Mouse (Mus musculus) embryonic fibroblast, embryonic 13.5 days (primary cell): ENCODE measurements around the gene 1700020L24Rik. TPM values are rescaled to one million over a fixed set of nuclear protein-coding genes. Genes with fewer than 3 reads are reported as not detected.

Source experiments
- H3K27ac ChIP-seq: 2 replicates; pipeline ENCODE4 v1.5.1; 2012; ENCODE audit warnings: low read length, control low read depth, inconsistent platforms; ENCODE audit not compliant: insufficient read depth
- H3K4me1 ChIP-seq: 2 replicates; pipeline ENCODE4 v1.6.1; 2011; ENCODE audit warnings: low read length; ENCODE audit not compliant: control insufficient read depth, insufficient read depth
- H3K4me3 ChIP-seq: 2 replicates; pipeline ENCODE4 v1.5.1; 2011; ENCODE audit warnings: mild to moderate bottlenecking, control low read depth, low read length; ENCODE audit not compliant: insufficient read depth
- CTCF ChIP-seq: IDR thresholded peaks from 2 replicates; pipeline ENCODE4 v1.5.1; 2011; ENCODE audit warnings: mild to moderate bottlenecking, control low read depth, low read length, moderate library complexity, borderline replicate concordance; ENCODE audit not compliant: insufficient read depth
- POLR2A ChIP-seq: IDR thresholded peaks from 2 replicates; pipeline ENCODE4 v1.6.1; 2011; ENCODE audit warnings: low read depth, mild to moderate bottlenecking, control low read depth, low read length, moderate library complexity
- polyA plus RNA-seq: library from polyadenylated mRNA; stranded (reverse); fragments of >200 nt; gene quantifications from 2 replicates; pipeline ENCODE4 v1.2.4, GENCODE M21; 2011; ENCODE audit warnings: low read depth; ENCODE audit not compliant: missing spikeins, insufficient read length

Gene 1700020L24Rik
- polyA plus RNA-seq, 1 experiment = not detected

DNA sequence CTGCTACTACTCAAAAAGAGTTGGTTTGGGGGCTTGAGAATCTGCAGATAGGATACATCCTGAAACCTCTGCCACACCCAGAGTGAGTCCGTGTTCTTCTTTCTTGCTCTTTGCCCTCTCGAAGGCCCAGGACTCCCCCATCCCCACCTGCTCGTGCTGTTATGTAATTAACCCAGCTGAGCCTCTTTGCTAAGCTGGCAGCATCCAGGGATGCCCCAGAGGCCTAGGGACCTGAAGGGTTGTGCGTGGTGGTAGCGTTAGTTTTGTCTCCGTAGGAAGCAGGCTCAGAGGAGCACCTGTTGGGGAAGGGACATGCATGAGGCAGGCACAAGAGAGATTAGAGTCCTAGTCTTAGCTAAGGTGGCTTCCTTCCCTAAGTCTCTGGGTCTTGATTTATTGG is 27.0 kb upstream of the 1700020L24Rik start:
- Histone ChIP-seq H3K27ac (no peak overlapping the region), H3K4me3 (no peak overlapping the region), H3K4me1 (no peaks in the 10 kb centered on the region)
- TF ChIP-seq CTCF = no peak
- TF ChIP-seq POLR2A = no peak

DNA sequence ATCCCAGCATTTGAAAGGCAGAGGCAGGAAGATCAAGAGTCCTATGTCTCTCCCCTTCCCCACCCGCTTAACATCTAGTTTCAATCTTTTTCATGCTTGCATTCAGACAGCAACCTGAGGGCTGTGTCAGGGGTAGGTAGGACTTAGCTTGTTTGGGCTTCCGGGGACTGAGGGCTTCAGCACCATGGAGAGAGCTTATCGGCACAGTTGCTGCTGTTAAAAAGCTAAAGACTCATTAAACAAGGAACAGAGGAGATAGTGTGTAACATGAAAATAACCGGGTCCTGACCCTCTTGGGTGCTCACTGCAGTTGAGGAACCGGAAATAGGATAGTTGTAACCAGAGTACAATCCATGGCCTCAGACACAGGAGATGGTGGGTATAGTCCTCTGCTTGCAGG is 20.4 kb upstream of the 1700020L24Rik start:
- H3K4me1 ChIP-seq = no peaks in the 10 kb centered on the region
- no peak overlapping the region for H3K27ac ChIP-seq
- TF ChIP-seq CTCF (no peak), POLR2A (no peak)
- no peak overlapping the region for H3K4me3 ChIP-seq

DNA sequence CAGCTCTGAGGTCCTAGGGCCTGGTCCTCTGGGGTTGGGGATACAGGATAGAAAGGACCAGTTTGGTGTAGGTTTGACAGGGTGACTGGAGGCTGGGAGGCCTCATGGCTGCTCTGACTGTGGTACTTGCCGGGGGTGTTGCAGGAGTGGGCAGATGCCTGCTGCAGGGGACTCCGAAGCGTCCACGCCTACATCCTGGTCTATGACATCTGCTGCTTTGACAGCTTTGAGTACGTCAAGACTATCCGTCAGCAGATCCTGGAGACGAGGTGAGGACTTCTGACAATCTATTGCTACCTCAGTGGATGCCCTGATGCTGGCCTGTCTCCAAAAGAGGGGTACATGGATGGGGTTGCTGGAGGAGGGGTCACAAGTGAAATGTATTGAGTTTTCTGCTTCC is 19.8 kb upstream of the 1700020L24Rik start:
- Histone ChIP-seq H3K4me3 (no peak overlapping the region), H3K27ac (no peak overlapping the region), H3K4me1 (no peaks in the 10 kb centered on the region)
- TF ChIP-seq POLR2A (no peak), CTCF (no peak)

DNA sequence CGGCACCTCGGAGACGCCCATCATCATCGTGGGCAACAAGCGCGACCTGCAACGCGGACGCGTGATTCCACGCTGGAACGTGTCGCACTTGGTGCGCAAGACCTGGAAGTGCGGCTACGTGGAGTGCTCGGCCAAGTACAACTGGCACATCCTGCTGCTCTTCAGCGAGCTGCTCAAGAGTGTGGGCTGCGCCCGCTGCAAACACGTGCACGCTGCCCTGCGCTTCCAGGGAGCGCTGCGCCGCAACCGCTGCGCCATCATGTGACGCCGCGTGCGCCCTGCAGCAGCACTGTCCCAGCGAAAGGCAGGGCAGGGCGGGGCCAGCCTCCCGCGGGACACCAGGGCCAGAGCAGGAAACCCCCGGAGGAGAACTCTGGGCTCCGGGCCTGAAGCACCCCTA is 18.9 kb upstream of the 1700020L24Rik start:
- Histone ChIP-seq H3K4me1 (no peaks in the 10 kb centered on the region), H3K4me3 (no peak overlapping the region), H3K27ac (no peak overlapping the region)
- TF ChIP-seq CTCF = no peak
- no peak for TF ChIP-seq POLR2A

DNA sequence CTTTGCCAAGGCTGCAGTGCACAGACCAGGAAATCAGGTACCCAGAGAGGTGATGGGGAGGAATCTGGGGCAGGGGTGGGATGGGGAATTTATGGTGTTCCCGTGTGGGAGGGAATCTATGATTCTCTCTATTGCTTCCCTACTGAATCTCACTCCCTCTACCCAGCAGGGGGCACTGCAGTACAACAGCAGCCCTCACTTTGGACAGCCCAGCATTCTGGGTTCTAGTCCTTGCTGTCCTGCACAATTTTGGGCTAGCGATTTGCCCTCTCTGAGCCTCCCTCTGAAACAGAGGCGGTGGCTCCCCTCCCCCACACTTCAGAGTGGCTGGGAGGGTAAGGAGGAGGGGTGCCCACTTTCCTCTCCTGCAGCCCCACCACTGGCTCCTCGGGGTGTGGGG is 17.1 kb upstream of the 1700020L24Rik start:
- Histone ChIP-seq H3K4me1 (no peaks in the 10 kb centered on the region), H3K4me3 (no peak overlapping the region), H3K27ac (no peak overlapping the region)
- 0 out of 2 replicates have a peak, but pooled peaks have one; percentile 2 for TF ChIP-seq CTCF
- TF ChIP-seq POLR2A = no peak

DNA sequence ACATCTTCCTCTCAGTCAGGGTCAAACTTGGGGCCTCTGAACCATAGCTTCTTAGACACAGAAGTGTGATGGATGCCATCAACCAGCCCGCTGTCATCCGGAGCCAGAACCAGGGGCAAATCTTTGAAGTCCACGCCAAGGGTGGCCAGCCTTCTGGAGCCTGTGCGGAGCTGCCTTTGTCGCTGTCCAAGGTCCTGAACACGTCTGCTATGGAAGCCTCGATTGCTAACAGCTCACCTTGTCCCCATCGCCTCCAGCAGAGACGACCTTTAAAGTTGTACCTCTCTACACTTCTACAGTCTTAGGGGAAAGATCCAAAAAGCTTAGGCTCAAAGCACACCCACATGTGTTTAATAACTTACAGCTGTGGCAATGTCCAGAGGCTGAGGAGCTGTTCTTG is 16.2 kb upstream of the 1700020L24Rik start:
- H3K4me3 ChIP-seq = no peak overlapping the region
- TF ChIP-seq CTCF = no peak
- no peak for TF ChIP-seq POLR2A
- no peaks in the 10 kb centered on the region for H3K4me1 ChIP-seq
- no peak overlapping the region for H3K27ac ChIP-seq

DNA sequence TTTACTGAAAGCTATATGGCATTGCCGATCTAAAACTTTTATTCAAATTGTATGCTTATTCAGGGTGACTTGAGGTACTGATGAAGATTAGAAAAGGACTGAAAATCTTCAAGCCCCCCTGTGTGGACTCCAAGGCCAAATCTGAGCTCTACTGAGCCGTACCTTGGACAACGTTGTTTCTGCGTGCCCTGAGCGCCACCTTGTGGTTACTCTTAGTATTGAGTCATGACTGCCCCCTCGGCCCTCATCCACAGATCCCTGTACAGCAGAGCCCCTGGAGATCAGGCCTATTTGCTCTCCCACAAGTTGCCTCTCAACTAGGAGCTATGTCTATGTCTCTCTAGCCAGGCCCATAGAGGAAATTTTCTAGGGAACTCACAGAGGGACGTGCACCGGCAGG is 12.8 kb upstream of the 1700020L24Rik start:
- H3K4me1 ChIP-seq = no peaks in the 10 kb centered on the region
- no peak overlapping the region for H3K27ac ChIP-seq

DNA sequence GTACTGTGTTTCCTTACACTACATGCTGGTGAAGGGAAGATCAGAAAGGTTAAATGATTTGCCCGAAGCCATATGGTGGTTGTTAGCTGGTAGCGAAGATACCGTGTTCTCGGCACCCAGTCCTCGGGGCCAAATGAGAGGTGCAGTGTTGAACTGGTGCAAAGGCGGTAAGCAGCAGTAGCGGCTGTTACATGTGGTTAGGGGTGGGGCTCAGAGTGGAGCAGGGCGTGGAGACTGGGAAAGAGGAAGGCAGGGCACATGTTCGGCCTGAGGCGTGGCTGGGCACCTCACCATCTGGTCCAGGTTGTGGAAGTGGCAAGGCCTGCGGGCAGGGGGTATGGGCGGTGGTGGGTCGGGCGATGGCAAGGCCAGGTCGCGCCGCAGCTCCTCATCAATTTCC is 10.5 kb upstream of the 1700020L24Rik start:
- Histone ChIP-seq H3K4me3 (no peak overlapping the region), H3K4me1 (no peaks in the 10 kb centered on the region), H3K27ac (no peak overlapping the region)
- TF ChIP-seq CTCF (no peak), POLR2A (no peak)

More for the DNA sequence above, 12.8 kb upstream of the 1700020L24Rik start:
- TF ChIP-seq CTCF (peak; percentile 96), POLR2A (no peak)
- H3K4me3 ChIP-seq = no peak overlapping the region

DNA sequence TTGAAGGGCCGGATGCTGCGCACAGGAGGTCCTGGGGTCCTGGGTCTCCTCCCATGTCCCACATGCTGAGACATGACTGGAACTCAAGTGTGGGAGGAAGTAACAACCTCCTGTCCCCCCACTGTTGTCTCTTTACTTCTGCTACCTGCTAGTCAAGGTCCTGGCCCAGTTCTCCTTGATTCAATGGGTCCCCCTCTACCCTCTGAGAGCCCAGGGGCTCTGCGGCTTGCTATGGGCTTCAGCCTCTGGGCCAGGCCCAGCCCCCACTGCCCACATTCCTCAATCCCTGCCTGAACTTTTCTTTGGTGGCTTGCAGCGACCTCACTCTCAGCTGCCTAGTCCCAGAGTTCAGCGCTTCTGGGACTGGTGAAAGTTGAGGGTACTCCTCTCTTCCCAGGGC is 8.1 kb upstream of the 1700020L24Rik start, which contains the start of gene Gas2l2:
Gene Gas2l2 (minus strand): TSS at position 101 of the 400 bp plus-strand sequence.
- Histone ChIP-seq H3K4me1 (no peaks in the 10 kb centered on the region), H3K4me3 (no peak within 1 kb of the TSS), H3K27ac (no peak within 1 kb of the TSS)
- TF ChIP-seq CTCF = no peak

DNA sequence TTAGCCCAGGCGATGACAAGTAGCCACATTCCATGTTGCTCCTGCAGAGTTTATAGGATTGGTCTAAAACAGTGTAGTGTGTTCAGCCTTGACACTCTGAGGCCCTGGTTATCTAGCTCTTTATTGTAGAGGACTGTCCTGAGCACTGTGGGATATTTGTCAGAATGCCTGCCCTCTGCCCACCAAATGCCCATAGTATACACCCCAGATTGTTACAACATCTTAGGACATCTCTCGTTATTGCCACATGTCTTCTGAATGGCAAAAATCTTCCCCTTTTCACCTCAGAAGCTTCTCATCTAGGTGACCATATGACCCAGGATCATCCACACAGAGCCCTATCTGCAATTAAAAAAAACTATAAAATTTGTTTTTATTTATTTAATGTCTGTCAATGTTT is 4.9 kb upstream of the 1700020L24Rik start:
- H3K4me3 ChIP-seq = no peak overlapping the region
- no peaks in the 10 kb centered on the region for H3K4me1 ChIP-seq
- TF ChIP-seq POLR2A (no peak), CTCF (no peak)
- no peak overlapping the region for H3K27ac ChIP-seq
